Mouse (Mus musculus) small intestine, adult 2 months (tissue): ENCODE results near the gene Acot7.
A peak's percentile ranks its signal among the peaks of the same experiment; 100 is the strongest.

ENCODE experiments used
- CTCF ChIP-seq: fragments of 200-500 bp; IDR thresholded peaks from 2 replicates; pipeline ENCODE4 v1.5.1; 2012; ENCODE audit warnings: low read depth, mild to moderate bottlenecking, control low read depth, inconsistent platforms, low read length, moderate library complexity, mixed read lengths; ENCODE audit not compliant: insufficient replicate concordance, insufficient read length; ENCODE audit errors: extremely low read depth
- POLR2A ChIP-seq: fragments of 200-500 bp; IDR thresholded peaks from 2 replicates; pipeline ENCODE4 v1.6.1; 2012; ENCODE audit warnings: low read depth, mild to moderate bottlenecking, control low read depth, inconsistent platforms, low read length, moderate library complexity

GRCm38 (mm10) chr4:152264867-152265568, 87.1 kb downstream of the Acot7 start:
- no peak for TF ChIP-seq POLR2A
- peak; percentile 44; the same call in 1 of the 2 replicates for TF ChIP-seq CTCF
